Mouse (Mus musculus): ENCODE data around the gene Olfr1330.

DNA sequence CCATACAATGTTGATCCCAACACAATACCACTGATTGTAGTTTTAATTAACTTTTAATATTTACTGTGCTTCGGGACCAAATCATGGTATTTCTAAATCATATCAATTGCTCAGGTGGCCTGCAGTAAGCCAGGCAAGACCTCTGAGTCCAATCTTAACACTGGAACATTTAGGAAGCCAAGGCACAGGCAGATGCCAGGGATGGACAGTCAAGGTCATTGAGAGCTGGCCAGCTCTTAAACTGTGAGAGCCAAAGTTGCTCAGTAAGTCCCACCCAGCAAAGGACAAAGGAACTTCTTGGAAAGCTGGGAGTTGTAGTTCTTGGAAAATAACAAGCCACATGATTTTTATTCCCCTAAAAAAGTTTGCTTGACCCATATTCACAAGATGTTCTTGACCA is 26.6 kb upstream of the Olfr1330 start:
- no peak for TF ChIP-seq CTCF (IDR thresholded peaks at IDR 0.05; ENCODE audit: low read depth)
- TF ChIP-seq EP300 (IDR thresholded peaks at IDR 0.05; ENCODE audit: low read depth) = no peak

Data from liver, embryonic 14.5 days (tissue).